Mouse (Mus musculus) regulatory T cell (primary cell): ENCODE data around the gene Ddr1.

Source experiments
- in situ Hi-C: fragments of 300-600 bp; cut with MboI, MseI; formaldehyde crosslinking; loops from one replicate; pipeline ENCODE4 v1.15.1; 2025; ENCODE audit warnings: high pct_unique_total_duplicates

Ddr1 gene

GRCm38 (mm10) chr17:35692368-35692767, 12.1 kb downstream of the Ddr1 start:
- in situ Hi-C loops: no loop called here

- in situ Hi-C loops: no loop called here
Observed at GRCm38 (mm10) chr17:35691811-35692210, 12.6 kb downstream of the Ddr1 start.

- in situ Hi-C loops: no loop called here
Observed at GRCm38 (mm10) chr17:35689936-35690645, 14.3 kb downstream of the Ddr1 start.

GRCm38 (mm10) chr17:35688347-35689175, 15.9 kb downstream of the Ddr1 start:
- in situ Hi-C loops: no loop called here

- in situ Hi-C loops: no loop called here
Observed at GRCm38 (mm10) chr17:35685061-35685460, 19.4 kb downstream of the Ddr1 start.

- in situ Hi-C loops: no loop called here
Observed at GRCm38 (mm10) chr17:35681986-35682385, 22.4 kb downstream of the Ddr1 start.

- in situ Hi-C loops: no loop called here
Observed at GRCm38 (mm10) chr17:35680591-35680990, 23.8 kb downstream of the Ddr1 start.

- in situ Hi-C loops: no loop called here
Observed at GRCm38 (mm10) chr17:35673416-35674035, 30.9 kb downstream of the Ddr1 start, which contains the start of gene Gtf2h4. TSS of gene Gtf2h4 (minus strand) at chr17:35673739.

GRCm38 (mm10) chr17:35672527-35672926, 31.9 kb downstream of the Ddr1 start:
- in situ Hi-C loops: no loop called here

GRCm38 (mm10) chr17:35671846-35672245, 32.6 kb downstream of the Ddr1 start:
- in situ Hi-C loops: no loop called here

GRCm38 (mm10) chr17:35669731-35670130, 34.7 kb downstream of the Ddr1 start:
- in situ Hi-C loops: no loop called here

GRCm38 (mm10) chr17:35667334-35668065, 36.9 kb downstream of the Ddr1 start, which contains the start of gene Vars2:
TSS of gene Vars2 (minus strand) at chr17:35667592.
- in situ Hi-C loops: no loop called here

GRCm38 (mm10) chr17:35666851-35667256, 37.6 kb downstream of the Ddr1 start:
- in situ Hi-C loops: no loop called here

GRCm38 (mm10) chr17:35665957-35666515, 38.4 kb downstream of the Ddr1 start:
- in situ Hi-C loops: no loop called here

- in situ Hi-C loops: no loop called here
Observed at GRCm38 (mm10) chr17:35653086-35653485, 51.3 kb downstream of the Ddr1 start.

GRCm38 (mm10) chr17:35649429-35649828, 55.0 kb downstream of the Ddr1 start:
- in situ Hi-C loops: no loop called here

GRCm38 (mm10) chr17:35643609-35644236, 60.7 kb downstream of the Ddr1 start, which contains the start of gene Mucl3:
TSS of gene Mucl3 (minus strand) at chr17:35643695.
- in situ Hi-C loops: no loop called here

GRCm38 (mm10) chr17:35639352-35639751, 65.1 kb downstream of the Ddr1 start:
- in situ Hi-C loops: loop anchor here (5.0 kb wide), 1 partner anchor 83 kb away; no protein-coding TSS in a partner anchor

GRCm38 (mm10) chr17:35638475-35639190, 65.8 kb downstream of the Ddr1 start:
- in situ Hi-C loops: loop anchor here (5.0 kb wide), 1 partner anchor 84 kb away; no protein-coding TSS in a partner anchor

- in situ Hi-C loops: loop anchor here (5.0 kb wide), 1 partner anchor 86 kb away; no protein-coding TSS in a partner anchor
Observed at GRCm38 (mm10) chr17:35636363-35636762, 68.1 kb downstream of the Ddr1 start.
